Mouse (Mus musculus) megakaryocyte, embryonic 14.5 days (primary cell): ENCODE data around the gene Arhgef25.

ENCODE experiments used
- FLI1 ChIP-seq: IDR thresholded peaks from 2 replicates; pipeline ENCODE4 v1.6.1; 2012; ENCODE audit warnings: low read length, inconsistent platforms, mixed read lengths
- GATA1 ChIP-seq: IDR thresholded peaks from 3 replicates; pipeline ENCODE4 v1.6.1; 2012; ENCODE audit warnings: mixed read lengths, low read length, inconsistent platforms, borderline replicate concordance

DNA sequence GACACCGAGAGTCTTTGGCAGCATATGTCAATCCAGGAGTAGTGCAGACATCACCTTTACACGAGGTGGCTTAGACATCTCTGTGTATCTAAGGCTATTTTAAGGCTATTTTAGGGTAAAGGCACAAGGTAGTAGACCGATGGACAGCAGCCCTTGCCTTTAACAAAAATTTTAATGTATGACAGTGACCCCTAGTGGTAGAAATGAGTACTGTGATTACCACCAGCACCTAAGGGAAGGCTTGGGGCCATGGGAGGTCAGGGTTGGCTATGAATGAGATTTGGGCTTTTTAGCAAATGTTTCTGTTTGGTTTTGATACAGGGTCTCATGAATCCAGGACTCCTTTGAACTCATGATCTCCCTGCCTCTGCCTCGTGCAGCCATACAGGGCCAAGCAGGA, 39.0 kb upstream of the Arhgef25 start:
- TF ChIP-seq FLI1 (no peak), GATA1 (no peak)
